Mouse (Mus musculus) left cerebral cortex, postnatal 4 days (tissue): ENCODE data around the gene Stap2. TPM values are rescaled to one million over a fixed set of nuclear protein-coding genes. Genes with fewer than 3 reads are reported as not detected.

Source experiments
- DNase-seq: peaks from one replicate; pipeline ENCODE4 v3.0.0-alpha.2; 2022
- intact Hi-C: fragments of 180-260 bp; cut with DNase I; formaldehyde crosslinking; loops from one replicate; pipeline ENCODE4 v1.15.1; 2025
- total RNA-seq, 2 experiments: library from RNA; stranded (reverse); gene quantifications; 2 replicates each; pipeline ENCODE4 v1.2.3; 2021

The Stap2 gene
- 1 to 10 TPM; 3.8 to 4.6 TPM for total RNA-seq

- no peak for DNase-seq
These were observed at the start of gene Stap2, which contains the start of gene Mpnd for GRCm38 (mm10) chr17:56005415-56006061. Stap2 (minus strand) TSS chr17:56005584. Mpnd (plus strand) TSS chr17:56005711.

GRCm38 (mm10) chr17:56054938-56055337 lies 49.6 kb upstream of the Stap2 start:
- intact Hi-C loops, result no loop called here
- DNase-seq, result no peak

More at GRCm38 (mm10) chr17:56005415-56006061, at the start of gene Stap2, which contains the start of gene Mpnd:
- intact Hi-C loops, result no loop called here

DNA sequence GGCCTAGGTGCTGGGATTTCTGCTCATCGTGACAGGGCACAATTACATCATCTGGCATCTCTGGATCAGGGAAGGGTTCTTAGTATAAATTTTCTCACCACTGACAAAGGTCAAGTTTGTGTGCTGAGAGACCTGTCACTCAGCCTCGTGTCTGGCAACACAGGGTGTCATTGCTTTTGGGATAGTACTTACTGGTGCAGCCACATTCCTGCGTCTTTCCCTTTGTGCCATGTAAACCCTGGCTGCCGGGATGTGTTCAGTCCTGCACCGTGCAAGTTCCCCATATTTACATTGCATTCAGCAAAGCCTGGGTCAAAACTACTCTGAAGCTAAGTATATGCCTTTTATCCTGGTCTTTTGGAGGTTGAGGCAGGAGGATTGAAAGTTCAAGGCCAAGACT lies 46.0 kb upstream of the Stap2 start:
- DNase-seq, result no peak
- intact Hi-C loops, result no loop called here

DNA sequence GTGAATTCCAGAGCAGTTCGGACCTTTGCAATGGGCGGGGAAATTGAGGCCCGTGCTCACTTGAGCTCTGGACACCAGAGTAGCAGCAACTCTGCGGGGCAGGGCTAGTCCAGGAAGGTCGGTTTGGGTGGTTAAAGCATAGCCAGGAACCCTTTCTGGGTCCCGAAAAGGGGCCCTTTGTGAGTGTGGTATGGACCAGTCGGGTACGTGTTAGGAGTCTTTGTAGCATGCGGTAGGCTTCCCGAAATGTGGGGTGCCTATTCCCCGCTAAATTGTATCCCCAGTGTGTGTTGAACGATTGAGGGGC lies 35.4 kb upstream of the Stap2 start:
- DNase-seq, result no peak
- intact Hi-C loops, result no loop called here

DNA sequence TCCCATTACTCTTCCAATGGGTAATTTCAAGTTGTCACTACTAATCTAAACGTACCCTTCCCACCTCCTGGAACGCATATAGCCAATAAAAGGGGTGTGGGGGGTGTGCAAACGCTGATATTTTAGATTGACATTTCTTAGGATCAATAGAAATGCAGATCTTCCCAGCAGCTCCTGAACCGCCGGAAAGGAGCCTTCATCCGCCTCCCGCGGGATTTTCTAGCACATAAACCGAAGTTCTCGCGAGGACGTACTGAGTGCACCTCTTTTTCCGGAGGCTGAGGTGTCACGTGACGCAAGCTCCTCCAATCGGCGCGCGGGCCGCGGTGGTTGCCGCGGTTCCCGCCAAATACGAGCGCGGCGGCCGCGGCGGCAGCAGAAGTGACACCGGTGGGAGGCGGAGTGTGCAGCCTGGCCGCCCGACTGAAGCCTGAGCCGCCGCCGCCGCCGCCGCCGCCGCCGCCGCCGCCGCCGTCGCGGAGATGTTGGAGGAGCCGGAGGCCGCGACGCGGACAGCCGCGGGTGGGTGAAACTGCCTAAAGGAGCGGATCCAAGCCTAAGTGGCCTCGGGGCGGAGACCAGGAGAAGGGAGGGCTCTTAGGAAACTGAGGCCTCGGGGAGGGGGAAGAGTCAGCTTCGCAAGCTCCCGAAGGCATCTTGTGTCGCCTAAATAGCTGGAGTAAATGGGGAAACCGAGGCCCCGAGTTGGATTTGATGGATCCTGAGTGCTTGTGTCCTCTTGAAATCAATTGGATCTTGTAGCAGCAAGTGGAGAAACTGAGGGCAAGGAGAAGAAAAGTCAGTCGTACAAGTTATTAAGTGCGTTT lies 34.9 kb upstream of the Stap2 start, which contains the start of gene Chaf1a:
Chaf1a (plus strand) TSS at position 410 of the 827 bp plus-strand sequence.
- DNase-seq, result peak; percentile 98
- intact Hi-C loops, result no loop called here

DNA sequence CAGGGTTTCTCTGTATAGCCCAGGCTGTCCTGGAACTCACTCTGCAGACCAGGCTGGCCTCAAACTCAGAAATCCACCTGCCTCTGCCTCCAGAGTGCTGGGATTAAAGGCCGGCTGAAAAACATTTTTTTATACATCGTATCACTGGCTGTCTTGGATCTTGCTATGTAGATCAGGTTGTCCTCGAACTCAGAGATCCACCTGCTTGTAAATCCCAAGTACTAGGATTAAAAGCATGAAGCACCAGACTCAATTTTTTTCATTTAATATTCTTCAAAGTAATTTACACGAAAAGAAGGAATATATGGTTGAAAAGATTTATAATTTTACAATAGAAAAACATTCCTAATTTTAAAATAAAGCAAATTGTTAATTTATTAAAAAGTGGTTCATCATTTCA lies 34.0 kb upstream of the Stap2 start:
- DNase-seq, result no peak
- intact Hi-C loops, result no loop called here

GRCm38 (mm10) chr17:56038583-56039261 lies 33.3 kb upstream of the Stap2 start:
- intact Hi-C loops, result no loop called here
- no peak for DNase-seq

- no peak for DNase-seq
- intact Hi-C loops, result no loop called here
These were observed 31.5 kb upstream of the Stap2 start for GRCm38 (mm10) chr17:56036901-56037287.

DNA sequence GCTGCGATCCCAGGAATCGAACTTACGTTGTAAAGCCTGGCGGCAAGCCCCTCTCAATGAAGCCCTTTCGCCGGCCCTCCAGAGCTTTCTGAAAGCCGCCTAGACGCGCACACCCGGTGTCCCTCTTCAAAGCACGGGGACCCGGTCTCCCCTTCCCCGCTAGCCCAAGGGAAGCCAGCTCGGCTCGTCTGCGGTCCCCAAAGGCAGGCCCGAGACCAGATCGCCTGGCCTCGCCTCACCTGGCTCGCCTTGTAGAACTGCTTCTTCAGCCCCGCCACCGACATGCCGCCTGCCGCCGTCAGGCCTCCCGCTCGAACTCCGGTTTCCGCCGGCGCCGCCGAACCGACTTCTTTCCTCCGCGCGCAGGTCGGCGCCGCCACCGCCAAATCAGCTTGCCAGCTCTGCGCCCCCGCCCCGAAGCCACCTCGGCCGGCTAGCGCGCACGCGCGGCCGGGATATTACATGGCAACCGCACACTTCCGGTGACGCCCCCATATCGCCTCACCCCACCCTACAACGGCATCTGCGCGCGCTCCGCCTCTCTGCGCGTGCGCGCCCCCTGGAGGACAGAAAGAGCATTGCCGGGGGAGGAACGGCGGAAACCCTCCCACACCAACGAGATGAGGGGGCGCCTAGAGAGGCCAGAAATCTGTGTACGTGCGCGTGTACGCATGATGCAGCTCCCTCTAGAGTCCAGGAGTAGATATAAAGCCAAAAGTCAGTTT lies 31.0 kb upstream of the Stap2 start, which contains the start of gene Sh3gl1:
Sh3gl1 (minus strand) TSS at position 460 of the 725 bp plus-strand sequence.
- DNase-seq, result peak; percentile 99
- intact Hi-C loops, result no loop called here

GRCm38 (mm10) chr17:56035216-56035615 lies 29.8 kb upstream of the Stap2 start:
- intact Hi-C loops, result no loop called here
- DNase-seq, result no peak

DNA sequence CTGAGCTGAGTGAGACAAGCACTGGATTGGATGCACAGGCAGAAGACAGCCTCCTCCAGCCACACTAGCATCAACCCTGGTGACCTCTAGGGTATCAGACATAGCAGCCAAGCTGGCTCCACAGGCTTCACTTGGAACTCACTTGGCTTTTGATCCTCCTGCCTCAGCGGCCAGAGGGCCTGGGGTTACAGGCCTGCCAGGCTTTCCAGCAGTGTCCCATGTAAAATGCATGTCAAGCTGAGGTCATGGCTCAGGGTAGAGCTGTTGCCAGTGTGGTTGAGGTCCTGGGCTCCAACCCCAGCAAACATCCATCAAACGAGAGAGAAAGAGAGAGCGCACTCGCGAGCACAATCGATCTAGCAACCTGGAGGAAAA lies 29.3 kb upstream of the Stap2 start:
- intact Hi-C loops, result no loop called here
- no peak for DNase-seq

GRCm38 (mm10) chr17:56034040-56034725 lies 28.8 kb upstream of the Stap2 start:
- intact Hi-C loops, result no loop called here

DNA sequence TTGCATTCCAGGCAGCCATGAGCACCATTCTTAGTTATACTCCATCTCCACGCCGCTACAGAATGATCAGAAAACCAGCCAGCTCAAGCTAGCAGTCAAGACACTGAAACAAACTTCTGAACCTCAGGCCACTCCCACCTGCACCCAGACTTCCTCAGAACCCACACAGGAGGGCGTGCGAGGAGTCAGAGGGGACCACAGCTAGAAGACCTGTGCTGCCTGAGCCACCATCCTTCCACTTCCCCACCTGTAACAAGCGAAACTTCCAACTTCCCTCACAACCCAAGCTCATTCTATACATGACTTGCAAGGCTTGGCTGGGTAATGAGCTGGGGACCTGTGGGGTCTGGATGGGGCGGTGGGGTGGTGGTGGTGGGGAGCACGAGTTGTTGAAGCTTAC lies 27.4 kb upstream of the Stap2 start:
- intact Hi-C loops, result no loop called here

More at GRCm38 (mm10) chr17:56034040-56034725, 28.8 kb upstream of the Stap2 start:
- DNase-seq, result no peak

DNA sequence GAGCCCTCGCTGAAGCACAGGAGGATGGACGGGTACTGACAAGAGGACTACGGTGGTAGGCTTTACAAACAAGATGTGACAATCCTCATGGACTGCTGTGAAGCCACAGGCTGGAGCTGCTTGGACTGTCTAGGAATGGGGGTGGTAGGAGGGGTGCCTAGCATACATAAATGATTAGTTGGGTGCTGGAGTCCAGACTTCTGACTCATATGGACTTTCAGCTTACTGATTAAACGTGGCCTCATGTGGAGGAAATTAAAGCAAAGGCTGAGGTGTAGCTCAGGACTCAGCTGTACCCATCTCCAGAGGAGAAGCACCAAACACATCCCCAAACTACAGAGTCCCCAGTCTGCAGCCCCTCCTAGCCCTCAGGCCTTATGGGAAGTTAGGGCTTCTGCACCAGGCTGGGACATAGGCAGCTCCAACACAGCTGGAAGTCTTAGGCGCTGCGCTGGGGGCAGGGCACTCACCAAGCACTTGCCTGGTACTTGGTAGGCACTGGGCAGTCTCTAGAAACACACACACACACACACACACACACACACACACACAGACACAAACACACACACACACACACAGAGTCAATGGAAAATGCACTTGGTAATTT lies 26.8 kb upstream of the Stap2 start:
- no peak for DNase-seq
- intact Hi-C loops, result no loop called here

More for the DNA sequence above, 27.4 kb upstream of the Stap2 start:
- no peak for DNase-seq

- intact Hi-C loops, result no loop called here
- no peak for DNase-seq
These were observed 26.0 kb upstream of the Stap2 start for GRCm38 (mm10) chr17:56031431-56031830.

GRCm38 (mm10) chr17:56030919-56031318 lies 25.5 kb upstream of the Stap2 start:
- intact Hi-C loops, result no loop called here
- DNase-seq, result no peak

GRCm38 (mm10) chr17:56030238-56030870 lies 25.0 kb upstream of the Stap2 start:
- intact Hi-C loops, result no loop called here
- DNase-seq, result no peak

DNA sequence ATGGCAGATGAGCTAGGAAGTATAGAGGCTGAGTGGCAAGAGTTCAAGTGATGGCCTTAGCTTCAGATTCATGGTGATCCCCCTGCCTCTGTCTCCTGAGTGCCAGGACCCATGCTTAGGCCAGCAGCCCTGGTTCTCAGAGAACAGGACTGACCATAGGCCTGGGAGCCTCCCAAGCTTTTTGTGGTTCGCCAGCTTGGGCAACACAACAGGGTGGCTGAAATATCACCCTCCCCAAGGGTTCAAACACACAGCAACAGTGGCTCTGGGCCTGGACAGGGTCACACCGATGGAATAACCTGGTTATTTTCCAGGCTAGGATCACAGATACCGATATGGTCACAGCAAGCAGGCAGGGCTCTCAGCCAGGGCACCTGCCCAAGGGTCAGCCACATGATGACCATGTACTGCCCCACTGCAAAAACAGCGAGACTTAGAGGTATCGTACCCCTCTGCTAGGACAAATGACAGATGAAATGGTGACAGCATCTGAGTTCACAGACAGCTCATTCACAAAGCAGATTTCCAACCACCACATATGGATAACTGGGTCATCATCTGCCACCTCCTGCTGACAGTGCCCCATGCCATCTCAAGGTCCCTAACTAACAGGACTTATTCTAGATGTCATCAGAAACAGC lies 22.5 kb upstream of the Stap2 start:
- DNase-seq, result no peak
- intact Hi-C loops, result no loop called here

DNA sequence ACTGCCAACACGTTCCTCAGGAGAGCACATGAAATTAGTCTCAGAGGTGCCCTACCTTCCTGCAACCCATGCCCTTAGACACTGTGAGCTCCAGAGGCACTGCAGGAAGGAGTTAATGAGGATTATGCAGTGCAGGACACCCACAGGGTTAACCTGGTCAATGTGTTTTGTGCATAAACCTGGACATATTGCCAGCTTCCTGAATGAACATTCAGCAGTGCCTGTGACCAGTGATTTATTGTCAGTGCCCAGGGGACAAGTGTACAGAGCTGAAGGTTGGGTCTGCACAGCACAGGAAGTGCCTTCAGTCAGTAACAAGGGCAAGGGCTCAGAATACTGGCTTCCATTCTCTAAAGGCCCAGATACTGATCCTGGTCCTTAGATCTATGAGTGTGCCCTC lies 21.5 kb upstream of the Stap2 start:
- no peak for DNase-seq
- intact Hi-C loops, result no loop called here
